9 mouse cellular contexts compared by ENCODE assay signal in genomic region chr4:86823169-86823568, GRCm38 (mm10). TPM values are rescaled to one million over a fixed set of nuclear protein-coding genes. Genes with fewer than 3 reads are reported as not detected.
DNase-seq lines count a peak whose midpoint lies in the region; ATAC-seq lines count a peak whose summit lies in the region.
"Had no signal": no experiment of that assay in that cellular context is flagged by ENCODE, and none has a peak within 500 bp of the region (broad histone marks: within the 10 kb centered on the region; RNA-seq: fewer than 3 reads in every experiment).

No protein-coding gene starts in this region.

- no peak overlapping the region for H3K4me3 ChIP-seq in forebrain, embryonic 10.5 days
- H3K4me3 ChIP-seq in forebrain, embryonic 12.5 days (replicated peaks): no peak overlapping the region
- H3K4me3 ChIP-seq: stomach, embryonic 15.5 days had no signal

- no peaks in the 10 kb centered on the region for H3K4me1 ChIP-seq in forebrain, embryonic 10.5 days
- H3K4me1 ChIP-seq in forebrain, embryonic 12.5 days: no peaks in the 10 kb centered on the region
- H3K4me1 ChIP-seq: stomach, embryonic 15.5 days had no signal

- 79% methylated on average over 2 of the region's 2 CpGs for WGBS in forebrain, embryonic 10.5 days
- 82% methylated on average over 2 of the region's 2 CpGs for WGBS in forebrain, embryonic 12.5 days

- DNase-seq in forebrain, embryonic 10.5 days (ENCODE audit: extremely low spot score, low spot score): peak; percentile 34
- DNase-seq in right cerebral cortex, adult 2 months (ENCODE audit: low spot score in 2 of 2): peak; percentile 45 to 53
- no peak for DNase-seq in right cerebral cortex, postnatal 25 days
- DNase-seq in cerebellum, adult 9-10 months: peak; percentile 40
- DNase-seq in gonadal fat pad, adult 2 months (ENCODE audit: low read depth): peak; percentile 8
- DNase-seq in left cerebral cortex, postnatal 36 days (ENCODE audit: low spot score in 2 of 2): peak; percentile 18 to 33
- peak; percentile 25 for DNase-seq in retina, adult 2 months (ENCODE audit: low read depth, low spot score)

- intact Hi-C loops in left cerebral cortex, postnatal 36 days (cut with DNase I): no loop called here

- H3K36me3 ChIP-seq in forebrain, embryonic 10.5 days (replicated peaks): peaks cover 54% of the 10 kb centered on the region
- peaks cover 40% of the 10 kb centered on the region for H3K36me3 ChIP-seq in forebrain, embryonic 12.5 days (replicated peaks)

- H3K27me3 ChIP-seq in forebrain, embryonic 10.5 days (ENCODE audit: poor library complexity, severe bottlenecking): no peaks in the 10 kb centered on the region
- H3K27me3 ChIP-seq in forebrain, embryonic 12.5 days: no peaks in the 10 kb centered on the region
- H3K27me3 ChIP-seq: stomach, embryonic 15.5 days had no signal

- no peaks in the 10 kb centered on the region for H3K9me3 ChIP-seq in forebrain, embryonic 10.5 days
- no peaks in the 10 kb centered on the region for H3K9me3 ChIP-seq in forebrain, embryonic 12.5 days
- H3K9me3 ChIP-seq: stomach, embryonic 15.5 days had no signal

- H3K9ac ChIP-seq in forebrain, embryonic 12.5 days: no peak overlapping the region
- H3K9ac ChIP-seq: stomach, embryonic 15.5 days had no signal

- no peak overlapping the region for H3K4me2 ChIP-seq in forebrain, embryonic 12.5 days
- H3K4me2 ChIP-seq: stomach, embryonic 15.5 days had no signal

- no peak for ATAC-seq in forebrain, embryonic 12.5 days (ENCODE audit: low FRiP score)

- no peak overlapping the region for H3K27ac ChIP-seq in forebrain, embryonic 10.5 days
- no peak overlapping the region for H3K27ac ChIP-seq in forebrain, embryonic 12.5 days
- H3K27ac ChIP-seq: stomach, embryonic 15.5 days had no signal

RNA-seq across cellular contexts. Expression of gene Rps6, which starts 34.0 kb away (rescaled TPM):
- polyA plus RNA-seq in forebrain, embryonic 10.5 days (2016; fragmentation: Nextera tagmentation; extraction: Ambion mirVana): 678 and 683 TPM in 2 replicates
- polyA plus RNA-seq in forebrain, embryonic 12.5 days (2016; fragmentation: Nextera tagmentation; extraction: Ambion mirVana): 508 and 518 TPM in 2 replicates
- 582 and 658 TPM in 2 replicates for polyA plus RNA-seq in gonadal fat pad, adult 2 months (2012; rRNA removed)
- total RNA-seq in left cerebral cortex, postnatal 36 days (2021): 100 to 1,000 TPM; 376 to 417 TPM

RNA-seq across cellular contexts. Expression of gene Acer2, which starts 51.0 kb away (rescaled TPM):
- 8.0 and 8.8 TPM in 2 replicates for polyA plus RNA-seq in forebrain, embryonic 10.5 days (2016; fragmentation: Nextera tagmentation; extraction: Ambion mirVana)
- polyA plus RNA-seq in forebrain, embryonic 12.5 days (2016; fragmentation: Nextera tagmentation; extraction: Ambion mirVana): 12.1 and 12.4 TPM in 2 replicates
- polyA plus RNA-seq in gonadal fat pad, adult 2 months (2012; rRNA removed): 17.0 and 24.9 TPM in 2 replicates
- total RNA-seq in left cerebral cortex, postnatal 36 days (2021): 1 to 10 TPM; 7.2 to 8.0 TPM
